Comparison of ENCODE assay signal across 28 mouse cellular contexts in the genomic region with DNA sequence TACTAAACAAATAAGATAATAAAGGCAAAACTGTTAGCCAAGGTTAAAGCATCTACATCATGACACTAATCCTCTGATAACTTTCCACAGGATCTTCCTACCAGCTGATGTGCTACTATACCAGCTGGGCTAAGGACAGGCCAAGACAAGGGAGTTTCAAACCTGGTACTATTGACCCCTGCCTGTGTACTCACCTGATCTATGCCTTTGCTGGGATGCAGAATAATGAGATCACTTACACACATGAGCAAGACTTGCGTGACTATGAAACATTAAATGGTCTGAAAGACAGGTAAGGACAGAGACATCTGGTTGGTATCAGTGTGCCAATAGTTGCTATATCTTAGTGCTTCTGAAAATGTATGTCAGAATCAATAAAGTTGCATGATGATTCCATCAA. TPM values are rescaled to one million over a fixed set of nuclear protein-coding genes. Genes with fewer than 3 reads are reported as not detected.
"Had no signal": no experiment of that assay in that cellular context is flagged by ENCODE, and none has a peak within 500 bp of the region (broad histone marks: within the 10 kb centered on the region; RNA-seq: fewer than 3 reads in every experiment).

No protein-coding gene starts in this region.

RNA-seq across cellular contexts. Expression of gene Chil4, which starts 56.4 kb away (rescaled TPM):
- total RNA-seq: common myeloid progenitor, adult 5-6 weeks; forebrain, postnatal 0 days; gastrocnemius, adult 18-20 months; gastrocnemius, adult 2 months; gastrocnemius, adult 8-10 months; gastrocnemius, postnatal 10 days; gastrocnemius, postnatal 14 days; gastrocnemius, postnatal 25 days; gastrocnemius, postnatal 36 days; gastrocnemius, postnatal 4 days; granulocyte monocyte progenitor cell, adult 5-6 weeks; heart, adult 18-20 months; heart, adult 2 months; heart, adult 8-10 months had no signal
- polyA plus RNA-seq: cerebellum, adult 2 months; cortical plate, adult 2 months; embryonic facial prominence, embryonic 10.5 days; embryonic facial prominence, embryonic 12.5 days; embryonic facial prominence, embryonic 13.5 days; embryonic facial prominence, embryonic 14.5 days; erythroblast, embryonic 14.5 days; forebrain, embryonic 10.5 days; forebrain, embryonic 13.5 days; forebrain, embryonic 14.5 days; forebrain, embryonic 15.5 days; forebrain, embryonic 16.5 days; forebrain, postnatal 0 days; frontal cortex, adult 2 months; gonadal fat pad, adult 2 months; heart, adult 2 months had no signal
